Mouse (Mus musculus) G1E (cell line): ENCODE measurements around the gene Vamp3.

Experiments
- CTCF ChIP-seq: IDR thresholded peaks from 2 replicates; pipeline ENCODE4 v1.5.1; 2012; ENCODE audit warnings: low read depth, low read length, inconsistent platforms, mixed read lengths
- GATA1 ChIP-seq: IDR thresholded peaks from 2 replicates; pipeline ENCODE4 v1.6.1; 2012; ENCODE audit warnings: borderline replicate concordance, low read length, inconsistent platforms, mixed read lengths

- TF ChIP-seq GATA1 (no peak), CTCF (no peak)
These were observed 48.7 kb upstream of the Vamp3 start for GRCm38 (mm10) chr4:151106468-151106867.
